ENCODE assay signal across 9 mouse cellular contexts in genomic region chr11:47987251-47987892, GRCm38 (mm10). TPM values are rescaled to one million over a fixed set of nuclear protein-coding genes. Genes with fewer than 3 reads are reported as not detected.
DNase-seq lines count a peak whose midpoint lies in the region; ATAC-seq and TF ChIP-seq lines count a peak whose summit lies in the region.
"Had no signal": no experiment of that assay in that cellular context is flagged by ENCODE, and none has a peak within 500 bp of the region (broad histone marks: within the 10 kb centered on the region; RNA-seq: fewer than 3 reads in every experiment).

No protein-coding gene starts in this region.

- H3K4me2 ChIP-seq in limb, embryonic 14.5 days (replicated peaks; ENCODE audit: low read depth, low read length, severe bottlenecking) = peak overlapping the region; percentile 95

- ATAC-seq in limb, embryonic 14.5 days (ENCODE audit: low FRiP score, low read depth) = no peak

- no peaks in the 10 kb centered on the region for H3K36me3 ChIP-seq in limb, embryonic 14.5 days (ENCODE audit: control insufficient read depth, insufficient read depth, low read length)

- H3K27ac ChIP-seq in limb, embryonic 14.5 days (replicated peaks; ENCODE audit: low read depth, low read length) = no peak overlapping the region
- H3K27ac ChIP-seq: liver, embryonic 14.5 days had no signal

- 58% methylated on average over 8 of the region's 8 CpGs for WGBS in limb, embryonic 14.5 days

- no peak for TF ChIP-seq POLR2A in limb, embryonic 14.5 days (IDR thresholded peaks at IDR 0.05; ENCODE audit: borderline replicate concordance, extremely low read depth, insufficient read depth, insufficient read length)

- peak; percentile 10 to 17 for DNase-seq in cerebellum, postnatal 14 days
- no peak for DNase-seq in cerebellum, adult 11-12 months
- DNase-seq in right cerebral cortex, adult 18-20 months = peak; percentile 18
- no peak for DNase-seq in right cerebral cortex, postnatal 36 days (ENCODE audit: low spot score in 2 of 2)
- DNase-seq in limb, embryonic 14.5 days (ENCODE audit: low spot score) = peak; percentile 11
- peak; percentile 9 for DNase-seq in telencephalon, adult 2 months (ENCODE audit: low read depth, low spot score)
- no peak for DNase-seq in thymus, postnatal 10 days (ENCODE audit: low spot score in 2 of 2)
- DNase-seq in cerebellum, adult 11 months = no peak

- no peaks in the 10 kb centered on the region for H3K9me3 ChIP-seq in limb, embryonic 14.5 days (ENCODE audit: control insufficient read depth, low read length)

- peak overlapping the region; percentile 64 for H3K4me3 ChIP-seq in limb, embryonic 14.5 days (replicated peaks; ENCODE audit: low read length)

- peaks cover 29% of the 10 kb centered on the region for H3K27me3 ChIP-seq in limb, embryonic 14.5 days (ENCODE audit: control insufficient read depth, insufficient read depth, low read length)

- 0 out of 2 replicates have a peak, but pooled peaks cover 4% of the 10 kb centered on the region for H3K4me1 ChIP-seq in limb, embryonic 14.5 days (ENCODE audit: control insufficient read depth, insufficient read depth, low read length)

- H3K9ac ChIP-seq in limb, embryonic 14.5 days (ENCODE audit: low read depth, low read length, severe bottlenecking) = no peak overlapping the region
- H3K9ac ChIP-seq: liver, embryonic 14.5 days had no signal

RNA-seq across cellular contexts. Expression of gene Sgcd, which starts 1.4 kb away (rescaled TPM):
- polyA plus RNA-seq in limb, embryonic 14.5 days (2012; rRNA removed) = 8.4 and 9.4 TPM in 2 replicates
- 13.0 and 14.3 TPM in 2 replicates for polyA plus RNA-seq in limb, embryonic 14.5 days (2014; fragmentation: Nextera tagmentation; extraction: Ambion mirVana)

Comparison
In these comparisons a context has a peak if more than half of its experiments do, and no peak if none do; other contexts are left out.
1. DNase-seq: peak in cerebellum, postnatal 14 days (2 of 2), right cerebral cortex, adult 18-20 months (single experiment), limb, embryonic 14.5 days (single experiment) and telencephalon, adult 2 months (single experiment); none in cerebellum, adult 11-12 months (single experiment), right cerebral cortex, postnatal 36 days (0 of 2), thymus, postnatal 10 days (0 of 2) and cerebellum, adult 11 months (single experiment).